Mouse (Mus musculus) kidney, postnatal 0 days (tissue): ENCODE data around the gene Btbd7. TPM values are rescaled to one million over a fixed set of nuclear protein-coding genes. Genes with fewer than 3 reads are reported as not detected.

Experiments used
- ATAC-seq: fragments of 200-750 bp; cut with Nextera tagmentation; replicated peaks from 2 replicates; pipeline ENCODE4 v1.8.0; 2017; ENCODE audit warnings: low read depth, moderate number of reproducible peaks, moderate TSS enrichment, moderate library complexity; ENCODE audit not compliant: low FRiP score
- DNase-seq: peaks from one replicate; pipeline ENCODE4 v3.0.0-alpha.2; 2016; ENCODE audit warnings: low spot score
- H3K27ac ChIP-seq: fragments of 300-500 bp; sonication (generic); 2 replicates; pipeline ENCODE4 v1.5.1; 2014; ENCODE audit warnings: mild to moderate bottlenecking
- H3K27me3 ChIP-seq: fragments of 300-500 bp; sonication (generic); 2 replicates; pipeline ENCODE4 v1.6.1; 2014; ENCODE audit warnings: low read length, mixed read lengths; ENCODE audit not compliant: insufficient read depth
- H3K36me3 ChIP-seq: fragments of 300-500 bp; sonication (generic); 2 replicates; pipeline ENCODE4 v1.6.1; 2014; ENCODE audit warnings: low read length, mixed read lengths; ENCODE audit not compliant: insufficient read depth
- H3K4me1 ChIP-seq: fragments of 300-500 bp; sonication (generic); replicated peaks from 2 replicates; pipeline ENCODE4 v1.6.1; 2014; ENCODE audit warnings: antibody characterized with exemption, low read length, mixed read lengths; ENCODE audit not compliant: insufficient read depth
- H3K4me2 ChIP-seq: fragments of 300-500 bp; sonication (generic); 2 replicates; pipeline ENCODE4 v1.6.1; 2014; ENCODE audit warnings: mild to moderate bottlenecking, low read length, moderate library complexity, mixed read lengths
- H3K4me3 ChIP-seq: fragments of 300-500 bp; sonication (generic); replicated peaks from 2 replicates; pipeline ENCODE4 v1.5.1; 2014; ENCODE audit warnings: low read depth, low read length
- H3K9ac ChIP-seq: fragments of 300-500 bp; sonication (generic); 2 replicates; pipeline ENCODE4 v1.6.1; 2014; ENCODE audit warnings: low read depth, low read length
- H3K9me3 ChIP-seq: fragments of 300-500 bp; sonication (generic); replicated peaks from 2 replicates; pipeline ENCODE4 v1.6.1; 2016; ENCODE audit warnings: low read length, inconsistent platforms, mixed read lengths
- CTCF ChIP-seq: IDR thresholded peaks from 2 replicates; pipeline ENCODE4 v1.5.1; 2016; ENCODE audit warnings: antibody characterized with exemption, low read depth, mild to moderate bottlenecking, moderate library complexity
- WGBS: fragments of 180-500 bp; shearing (Covaris S2); extraction: QIAGEN DNeasy Blood & Tissue Kit; methylation state at CpG from one replicate; pipeline ENCODE4 v1.1.7; 2014; 5-methylcytosine and 5-hydroxymethylcytosine counted together
- polyA plus RNA-seq: library from polyadenylated mRNA; unstranded; fragments of >200 nt; fragmentation: Nextera tagmentation; extraction: Ambion mirVana; gene quantifications from 2 replicates; pipeline ENCODE4 v1.2.1, GENCODE M21; 2015

Btbd7 gene
- 13.2 and 15.5 TPM in 2 replicates for polyA plus RNA-seq

DNA sequence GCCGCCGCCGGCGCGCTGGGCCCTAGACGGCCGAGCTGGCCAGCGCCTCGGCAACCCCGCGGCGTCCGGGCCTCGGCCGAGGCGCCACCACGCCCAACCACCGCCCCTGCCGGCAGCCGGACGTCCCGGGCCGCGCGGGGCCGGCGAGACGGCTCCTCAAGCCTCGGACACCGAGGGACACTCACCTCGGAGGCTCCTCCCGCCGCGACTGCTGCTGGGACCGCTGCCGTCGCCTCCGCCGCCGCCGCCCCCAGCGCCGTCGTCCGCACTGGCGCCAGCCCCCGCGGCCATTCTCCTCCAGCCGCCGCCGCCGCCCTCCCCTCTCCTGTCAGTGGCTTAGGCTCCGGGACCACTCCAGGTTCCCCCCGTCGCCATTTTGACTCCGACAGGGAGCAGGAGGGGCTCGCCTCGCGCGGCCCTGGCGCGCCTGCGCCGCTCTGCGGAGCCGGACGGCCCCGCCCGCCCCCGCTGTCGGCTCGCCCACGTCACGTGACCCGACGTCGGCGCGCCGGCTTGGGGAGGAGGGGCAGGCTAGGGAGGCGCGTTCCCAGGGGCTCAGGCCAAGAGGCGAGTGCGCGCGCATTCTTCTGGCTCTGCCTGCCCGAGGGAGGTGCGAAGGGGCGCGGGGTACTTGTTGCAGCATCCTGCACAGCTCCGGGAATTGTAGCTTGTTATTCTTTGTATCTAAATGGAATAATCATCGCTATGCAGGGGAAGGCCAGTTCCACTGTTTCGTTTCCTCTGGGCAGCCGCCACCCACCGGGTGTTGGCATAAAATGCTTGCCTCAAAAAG lies at the start of gene Btbd7:
Gene Btbd7, minus strand, starts transcription at position 441 of the 793 bp plus-strand sequence.
- H3K4me3 ChIP-seq, result peak within 1 kb of the TSS; percentile 98
- no peaks in the 10 kb centered on the region for H3K36me3 ChIP-seq
- peaks cover 10% of the 10 kb centered on the region for H3K4me1 ChIP-seq
- peak within 1 kb of the TSS; percentile 98 for H3K27ac ChIP-seq
- TF ChIP-seq CTCF, result no peak
- under 1% methylated on average over 57 of the region's 95 CpGs for WGBS
- H3K27me3 ChIP-seq, result no peaks in the 10 kb centered on the region
- H3K9me3 ChIP-seq, result no peaks in the 10 kb centered on the region
- DNase-seq (peak; percentile 98), ATAC-seq (peak; percentile 96)
- peak within 1 kb of the TSS; percentile 79 for H3K4me2 ChIP-seq
- H3K9ac ChIP-seq, result peak within 1 kb of the TSS; percentile 94

DNA sequence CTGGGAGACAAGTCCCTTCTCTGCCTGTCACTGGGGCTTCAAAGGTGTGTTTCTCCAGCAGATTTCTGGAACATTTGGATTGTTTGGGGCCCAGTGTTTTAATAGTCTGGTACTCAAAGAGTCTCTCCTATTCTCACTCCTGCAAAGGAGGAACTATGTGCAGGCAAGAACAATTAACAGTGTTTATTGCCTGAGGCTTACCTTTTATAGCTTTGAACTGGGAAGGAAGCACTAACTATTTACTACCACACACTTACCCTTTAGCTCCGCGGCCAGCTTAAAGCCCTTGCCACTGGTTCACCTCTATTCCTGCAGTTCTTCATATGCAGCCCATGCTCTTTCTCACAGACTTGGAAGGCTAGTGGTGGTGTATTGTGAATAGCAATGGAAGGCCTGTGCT lies 37.8 kb upstream of the Btbd7 start:
- no peaks in the 10 kb centered on the region for H3K36me3 ChIP-seq
- H3K9ac ChIP-seq, result no peak overlapping the region
- WGBS, result 5% methylated on average over 2 of the region's 2 CpGs
- no peaks in the 10 kb centered on the region for H3K9me3 ChIP-seq
- DNase-seq, result no peak
- no peak overlapping the region for H3K27ac ChIP-seq
- no peaks in the 10 kb centered on the region for H3K27me3 ChIP-seq
- no peak for TF ChIP-seq CTCF
- H3K4me2 ChIP-seq, result no peak overlapping the region
- H3K4me1 ChIP-seq, result no peaks in the 10 kb centered on the region
- ATAC-seq, result no peak
- no peak overlapping the region for H3K4me3 ChIP-seq

DNA sequence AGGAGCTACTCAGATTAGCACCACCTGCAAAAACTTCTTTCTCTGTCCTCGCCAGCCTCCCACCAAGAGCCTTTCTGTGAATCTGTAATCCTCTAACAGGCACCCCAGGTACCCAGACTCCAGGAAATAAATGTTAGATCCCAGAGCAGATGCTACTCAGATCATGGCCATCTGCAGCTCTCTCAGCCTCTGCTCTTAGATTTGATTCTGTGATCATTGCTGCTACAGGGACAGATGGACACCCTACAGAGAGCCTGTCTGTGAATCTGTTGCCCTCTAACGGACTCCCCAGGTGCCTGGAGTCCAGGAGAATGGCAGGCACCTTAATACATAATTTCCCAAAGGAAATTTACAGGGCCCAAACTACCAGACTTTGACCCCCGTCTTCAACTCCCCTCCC lies 29.9 kb upstream of the Btbd7 start:
- H3K27me3 ChIP-seq, result no peaks in the 10 kb centered on the region
- H3K9ac ChIP-seq, result no peak overlapping the region
- no peaks in the 10 kb centered on the region for H3K36me3 ChIP-seq
- H3K27ac ChIP-seq, result no peak overlapping the region
- ATAC-seq (no peak), DNase-seq (no peak)
- WGBS, result 52% methylated on average over 3 of the region's 3 CpGs
- no peak overlapping the region for H3K4me2 ChIP-seq
- no peaks in the 10 kb centered on the region for H3K9me3 ChIP-seq
- TF ChIP-seq CTCF, result no peak
- no peaks in the 10 kb centered on the region for H3K4me1 ChIP-seq
- H3K4me3 ChIP-seq, result no peak overlapping the region

DNA sequence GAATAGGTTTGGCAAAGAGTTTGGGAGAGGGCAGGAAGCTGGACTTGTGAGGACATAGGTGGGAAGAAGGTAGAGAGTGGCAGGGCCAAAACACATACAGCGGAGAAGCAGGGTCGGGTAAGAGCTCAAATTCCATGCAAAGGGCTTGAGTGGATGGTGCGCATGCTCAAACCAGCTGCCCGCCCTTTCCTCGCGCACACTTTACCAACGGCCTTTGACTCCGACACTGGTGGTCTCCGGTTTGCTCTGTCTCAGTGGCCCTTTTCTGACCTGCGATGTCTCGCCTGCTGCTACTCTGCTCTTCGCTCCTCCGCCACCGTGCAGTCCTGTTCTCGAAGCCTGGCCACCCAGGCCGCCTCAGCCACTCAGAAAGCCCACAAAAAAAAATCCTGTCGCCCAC lies 20.8 kb upstream of the Btbd7 start, which contains the start of gene Cox8c:
Gene Cox8c, plus strand, starts transcription at position 226 of the 400 bp plus-strand sequence.
- Histone ChIP-seq H3K4me3 (no peak within 1 kb of the TSS), H3K4me1 (no peaks in the 10 kb centered on the region), H3K36me3 (no peaks in the 10 kb centered on the region), H3K9ac (no peak within 1 kb of the TSS), H3K27me3 (no peaks in the 10 kb centered on the region), H3K9me3 (no peaks in the 10 kb centered on the region), H3K4me2 (no peak within 1 kb of the TSS), H3K27ac (no peak within 1 kb of the TSS)
- ATAC-seq (no peak), DNase-seq (no peak)
- WGBS, result 92% methylated on average over 17 of the region's 17 CpGs
- TF ChIP-seq CTCF, result no peak

DNA sequence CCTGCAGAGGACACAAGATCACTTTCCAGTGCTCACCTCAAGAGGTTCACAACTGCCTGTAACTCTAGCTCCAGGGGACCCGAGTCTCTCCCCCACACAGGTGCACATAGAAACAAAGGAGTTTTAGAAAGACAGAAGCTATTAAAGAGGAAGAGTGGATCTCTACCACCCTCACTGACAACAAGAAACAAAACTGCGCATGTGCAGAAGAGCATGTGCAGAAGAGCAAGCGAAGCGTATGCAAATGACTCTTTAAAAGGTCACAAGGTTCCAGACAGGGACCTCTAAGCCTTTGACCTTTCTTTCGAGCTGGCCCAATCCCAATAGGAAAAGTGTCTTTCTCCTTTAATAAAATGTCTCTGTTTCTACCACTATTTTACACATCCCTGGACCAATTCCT lies 10.3 kb upstream of the Btbd7 start:
- Histone ChIP-seq H3K9me3 (no peaks in the 10 kb centered on the region), H3K27me3 (no peaks in the 10 kb centered on the region), H3K4me2 (no peak overlapping the region), H3K4me3 (no peak overlapping the region), H3K9ac (no peak overlapping the region), H3K4me1 (no peaks in the 10 kb centered on the region), H3K27ac (no peak overlapping the region), H3K36me3 (no peaks in the 10 kb centered on the region)
- WGBS, result 54% methylated on average over 5 of the region's 5 CpGs
- DNase-seq (no peak), ATAC-seq (no peak)
- no peak for TF ChIP-seq CTCF

DNA sequence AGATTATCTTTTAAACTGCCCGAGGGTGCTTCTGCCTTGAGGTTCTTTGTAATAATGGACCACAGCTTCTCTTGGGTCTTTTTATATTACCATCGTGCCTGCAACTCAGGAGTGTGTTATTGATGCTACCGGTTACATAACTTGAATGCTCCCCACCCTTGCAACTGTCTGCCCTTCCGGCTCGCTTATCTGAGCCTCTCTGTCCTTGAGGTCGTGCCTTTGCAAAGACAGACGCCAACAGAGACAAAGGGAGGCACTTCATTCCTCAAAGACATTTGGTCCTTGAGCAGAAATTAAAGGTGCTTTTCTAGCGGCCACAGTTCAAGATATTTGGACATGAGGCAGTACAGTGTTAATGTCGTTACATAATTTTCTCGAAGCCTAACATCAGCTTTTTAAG lies 9.1 kb upstream of the Btbd7 start:
- no peak for TF ChIP-seq CTCF
- no peak overlapping the region for H3K4me3 ChIP-seq
- no peaks in the 10 kb centered on the region for H3K36me3 ChIP-seq
- H3K27ac ChIP-seq, result no peak overlapping the region
- H3K27me3 ChIP-seq, result no peaks in the 10 kb centered on the region
- H3K4me2 ChIP-seq, result no peak overlapping the region
- no peak overlapping the region for H3K9ac ChIP-seq
- WGBS, result 66% methylated on average over 10 of the region's 10 CpGs
- ATAC-seq (no peak), DNase-seq (no peak)
- H3K9me3 ChIP-seq, result no peaks in the 10 kb centered on the region
- H3K4me1 ChIP-seq, result no peaks in the 10 kb centered on the region
